Mouse (Mus musculus): ENCODE measurements around the gene Bcl11a.

GRCm38 (mm10) chr11:24197424-24197823 lies 119.6 kb downstream of the Bcl11a start:
- TF ChIP-seq USF1 (IDR thresholded peaks at IDR 0.05; ENCODE audit: low read depth) (no peak), POLR2A (IDR thresholded peaks at IDR 0.05; ENCODE audit: insufficient read length, low read depth) (no peak), MAX (IDR thresholded peaks at IDR 0.05; ENCODE audit: low read depth) (no peak), POLR2AphosphoS2 (IDR thresholded peaks at IDR 0.05; ENCODE audit: insufficient read length, low read depth) (no peak), REST (IDR thresholded peaks at IDR 0.05; ENCODE audit: insufficient read depth, insufficient read length) (no peak), TCF12 (IDR thresholded peaks at IDR 0.05; ENCODE audit: insufficient read depth, poor library complexity, severe bottlenecking) (no peak), MYOG (IDR thresholded peaks at IDR 0.05; ENCODE audit: control insufficient read depth in 1 of 3, insufficient read depth in 1 of 3, insufficient read length in 2 of 3, low read depth in 2 of 3) (no peak), MYOD1 (IDR thresholded peaks at IDR 0.05; ENCODE audit: control insufficient read depth in 1 of 3, insufficient read length in 2 of 3, low read depth in 2 of 3) (no peak), E2F4 (IDR thresholded peaks at IDR 0.05; ENCODE audit: insufficient read depth) (no peak)
